Mouse (Mus musculus): ENCODE measurements around the gene Casz1. TPM values are rescaled to one million over a fixed set of nuclear protein-coding genes. Genes with fewer than 3 reads are reported as not detected.

The Casz1 gene
- polyA plus RNA-seq, 1 experiment from 2014 or later: 16.1 TPM

DNA sequence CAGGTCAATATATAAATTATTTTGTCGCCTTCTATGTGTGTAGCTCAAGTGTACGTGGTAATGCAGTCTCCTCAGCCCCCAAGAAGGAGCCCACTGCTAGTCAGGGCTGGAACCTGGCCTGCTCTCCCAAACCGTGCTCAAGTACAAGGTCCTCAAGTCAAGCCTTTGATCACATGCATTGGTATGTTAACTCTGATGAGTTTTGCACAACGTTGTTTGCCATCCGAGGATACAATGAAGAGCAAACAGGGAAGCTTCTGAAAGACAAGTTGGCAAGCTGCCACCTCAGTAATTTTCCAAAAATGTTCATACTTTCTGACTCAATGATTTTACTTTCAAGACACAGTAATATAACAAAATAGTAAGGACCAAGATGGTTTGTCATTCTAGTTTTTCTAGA, 189.7 kb downstream of the Casz1 start:
- Histone ChIP-seq H3K4me2 (ENCODE audit: low read depth, low read length) (no peak overlapping the region), H3K36me3 (ENCODE audit: control insufficient read depth, insufficient read depth, low read length) (no peaks in the 10 kb centered on the region), H3K27ac (ENCODE audit: low read depth, low read length) (no peak overlapping the region), H3K4me3 (ENCODE audit: low read depth, low read length) (no peak overlapping the region), H3K9ac (replicated peaks; ENCODE audit: low read depth, low read length) (no peak overlapping the region), H3K27me3 (ENCODE audit: control insufficient read depth, insufficient read depth, low read length) (no peaks in the 10 kb centered on the region), H3K9me3 (ENCODE audit: control insufficient read depth, low read length) (no peaks in the 10 kb centered on the region), H3K4me1 (ENCODE audit: control insufficient read depth, insufficient read depth, low read length) (peaks cover 15% of the 10 kb centered on the region)
- WGBS: 85% methylated on average over 5 of the region's 5 CpGs
- ATAC-seq (ENCODE audit: low read depth): no peak

DNA sequence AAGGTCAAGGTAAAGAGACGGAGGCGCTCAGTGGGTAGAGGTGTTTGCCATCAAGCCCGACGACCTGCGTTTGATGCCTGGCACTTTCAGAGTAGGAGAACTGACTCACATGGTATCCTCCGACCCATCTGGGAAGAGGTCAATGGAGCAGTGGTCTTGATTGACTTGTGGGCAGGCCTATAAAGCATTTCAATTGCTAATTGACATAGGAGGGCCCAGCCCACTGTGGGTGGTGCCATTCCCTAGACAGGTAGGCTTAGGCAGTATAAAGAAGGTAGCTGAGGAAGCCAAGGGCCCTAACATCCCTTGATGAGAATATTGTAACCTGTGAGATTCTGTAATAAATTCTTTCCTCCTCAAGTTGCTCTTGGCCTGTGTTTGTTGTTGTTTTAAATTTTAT, 196.5 kb downstream of the Casz1 start:
- WGBS: 90% methylated on average over 6 of the region's 6 CpGs
- Histone ChIP-seq H3K27me3 (ENCODE audit: control insufficient read depth, insufficient read depth, low read length) (no peaks in the 10 kb centered on the region), H3K9me3 (ENCODE audit: control insufficient read depth, low read length) (no peaks in the 10 kb centered on the region), H3K9ac (replicated peaks; ENCODE audit: low read depth, low read length) (no peak overlapping the region), H3K36me3 (ENCODE audit: control insufficient read depth, insufficient read depth, low read length) (no peaks in the 10 kb centered on the region), H3K4me2 (ENCODE audit: low read depth, low read length) (no peak overlapping the region), H3K27ac (ENCODE audit: low read depth, low read length) (no peak overlapping the region), H3K4me3 (ENCODE audit: low read depth, low read length) (no peak overlapping the region), H3K4me1 (ENCODE audit: control insufficient read depth, insufficient read depth, low read length) (no peaks in the 10 kb centered on the region)
- ATAC-seq (ENCODE audit: low read depth): no peak

DNA sequence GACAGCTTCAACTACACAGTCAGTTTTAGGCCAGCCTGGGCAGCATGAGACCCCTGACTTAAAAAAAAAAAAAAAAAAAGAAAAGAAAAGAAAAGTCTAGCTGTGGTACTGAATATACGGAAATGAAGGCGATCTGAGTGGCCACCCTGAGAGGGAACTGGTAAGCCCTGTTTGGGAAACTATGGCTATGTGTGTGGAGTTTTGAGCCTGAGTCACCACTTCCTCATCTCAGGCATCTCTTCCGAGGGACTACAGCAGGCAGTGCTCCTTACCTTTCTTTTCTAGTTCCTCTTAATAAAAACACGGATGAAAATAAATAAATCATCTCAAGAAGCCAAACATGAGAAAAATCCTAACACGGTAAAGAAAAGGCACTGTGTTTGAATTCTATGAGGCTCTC, 197.3 kb downstream of the Casz1 start:
- Histone ChIP-seq H3K36me3 (ENCODE audit: control insufficient read depth, insufficient read depth, low read length) (no peaks in the 10 kb centered on the region), H3K27ac (ENCODE audit: low read depth, low read length) (no peak overlapping the region), H3K4me3 (ENCODE audit: low read depth, low read length) (no peak overlapping the region), H3K4me1 (ENCODE audit: control insufficient read depth, insufficient read depth, low read length) (no peaks in the 10 kb centered on the region), H3K27me3 (ENCODE audit: control insufficient read depth, insufficient read depth, low read length) (no peaks in the 10 kb centered on the region), H3K9me3 (ENCODE audit: control insufficient read depth, low read length) (no peaks in the 10 kb centered on the region), H3K4me2 (ENCODE audit: low read depth, low read length) (no peak overlapping the region), H3K9ac (replicated peaks; ENCODE audit: low read depth, low read length) (no peak overlapping the region)
- WGBS: 88% methylated on average over 5 of the region's 5 CpGs
- no peak for ATAC-seq (ENCODE audit: low read depth)

DNA sequence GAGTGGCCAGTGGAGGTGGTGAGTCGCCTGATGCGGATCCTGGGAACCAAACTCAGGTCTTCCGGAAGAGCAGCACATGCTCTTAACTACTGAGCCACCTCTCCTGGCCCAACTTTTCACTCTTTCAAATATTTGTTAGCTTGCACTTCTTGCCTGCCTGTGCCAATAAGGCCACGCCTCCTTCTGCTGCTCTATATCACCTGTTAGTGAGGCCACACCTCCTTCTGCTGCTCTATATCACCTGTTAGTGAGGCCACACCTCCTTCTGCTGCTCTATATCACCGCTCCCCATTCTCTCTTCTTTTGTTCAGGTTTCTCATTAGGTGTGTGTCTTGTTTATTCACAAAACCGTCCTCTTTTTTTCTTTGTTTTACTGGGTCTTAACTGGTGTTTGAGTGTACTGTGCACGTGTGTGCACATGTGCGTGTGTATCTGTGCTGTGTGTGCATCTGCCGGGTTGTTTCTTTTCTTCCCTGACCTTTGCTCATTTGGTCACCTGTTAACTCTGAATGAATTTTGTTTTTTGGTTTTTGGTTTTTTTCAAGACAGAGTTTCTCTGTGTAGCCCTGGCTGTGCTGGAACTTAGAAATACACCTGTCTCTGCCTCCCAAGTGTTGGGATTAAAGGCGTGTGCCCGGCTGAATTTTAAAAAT, 198.3 kb downstream of the Casz1 start:
- Histone ChIP-seq H3K27ac (ENCODE audit: low read depth, low read length) (no peak overlapping the region), H3K9me3 (ENCODE audit: control insufficient read depth, low read length) (no peaks in the 10 kb centered on the region), H3K4me1 (ENCODE audit: control insufficient read depth, insufficient read depth, low read length) (no peaks in the 10 kb centered on the region), H3K27me3 (ENCODE audit: control insufficient read depth, insufficient read depth, low read length) (no peaks in the 10 kb centered on the region), H3K4me2 (ENCODE audit: low read depth, low read length) (no peak overlapping the region), H3K4me3 (ENCODE audit: low read depth, low read length) (no peak overlapping the region), H3K36me3 (ENCODE audit: control insufficient read depth, insufficient read depth, low read length) (no peaks in the 10 kb centered on the region), H3K9ac (replicated peaks; ENCODE audit: low read depth, low read length) (no peak overlapping the region)
- 94% methylated on average over 11 of the region's 11 CpGs for WGBS
- no peak for ATAC-seq (ENCODE audit: low read depth)

Other genes with a start within 250 kb of the Casz1 start
- gene Exosc10, start 246.0 kb upstream of the Casz1 start, polyA plus RNA-seq (2014; fragmentation: Nextera tagmentation; extraction: Ambion mirVana): 89.1 and 97.9 TPM in 2 replicates
- gene Srm, start 212.9 kb upstream of the Casz1 start, polyA plus RNA-seq (2014; fragmentation: Nextera tagmentation; extraction: Ambion mirVana): 186 and 189 TPM in 2 replicates
- 0.64 and 1.8 TPM in 2 replicates for gene Masp2, start 201.9 kb upstream of the Casz1 start, polyA plus RNA-seq (2014; fragmentation: Nextera tagmentation; extraction: Ambion mirVana)
- 78.3 and 85.0 TPM in 2 replicates for gene Tardbp, start 177.4 kb upstream of the Casz1 start, polyA plus RNA-seq (2014; fragmentation: Nextera tagmentation; extraction: Ambion mirVana)
- gene Gm572, start 161.1 kb upstream of the Casz1 start, polyA plus RNA-seq (2014; fragmentation: Nextera tagmentation; extraction: Ambion mirVana): not detected in 2 replicates